Mouse (Mus musculus): ENCODE data around the gene 4833439L19Rik. TPM values are rescaled to one million over a fixed set of nuclear protein-coding genes. Genes with fewer than 3 reads are reported as not detected.
A peak's percentile ranks its signal among the peaks of the same experiment; 100 is the strongest.

The 4833439L19Rik gene
- polyA plus RNA-seq, 2 experiments = 22.2 to 36.1 TPM

DNA sequence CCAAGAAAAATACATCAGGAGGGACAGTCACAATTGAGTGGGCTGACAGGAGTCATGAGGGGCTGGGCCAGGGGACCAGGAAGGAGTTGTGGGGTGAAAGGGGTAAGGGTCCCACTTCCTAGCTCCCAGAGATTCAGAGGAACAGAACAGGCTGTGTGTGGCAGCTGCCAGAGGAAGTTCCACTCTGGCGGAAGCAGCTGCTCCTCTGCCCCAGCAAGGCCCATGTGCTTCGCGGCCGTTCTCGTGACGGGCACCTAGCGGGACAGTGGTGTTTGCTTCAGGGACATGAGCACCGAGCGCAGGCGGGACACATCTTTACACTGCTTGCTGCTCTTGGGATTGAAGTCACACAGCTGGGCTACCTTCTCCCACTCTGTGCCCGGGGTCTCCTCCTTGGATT lies 28.4 kb upstream of the 4833439L19Rik start:
- Histone ChIP-seq H3K27ac (no peak overlapping the region), H3K4me3 (ENCODE audit: insufficient read depth in 1 of 2, low read depth in 2 of 2, low read length in 2 of 2) (no peak overlapping the region), H3K9me3 (ENCODE audit: control insufficient read depth, low read length) (no peaks in the 10 kb centered on the region), H3K4me1 (replicated peaks; ENCODE audit: control insufficient read depth in 2 of 2, insufficient read depth in 2 of 2, low read length in 1 of 2) (peaks cover 5 to 9% of the 10 kb centered on the region in 2 experiments; a peak in 2 of 4 replicates), H3K9ac (replicated peaks) (no peak overlapping the region), H3K4me2 (ENCODE audit: low read depth) (no peak overlapping the region), H3K36me3 (replicated peaks; ENCODE audit: control insufficient read depth, insufficient read depth, low read depth) (peaks cover 6% of the 10 kb centered on the region), H3K27me3 (ENCODE audit: control insufficient read depth, insufficient read depth, low read length) (no peaks in the 10 kb centered on the region)
- ATAC-seq (ENCODE audit: insufficient read depth) = no peak
- TF ChIP-seq EP300 (IDR thresholded peaks at IDR 0.05; ENCODE audit: low read depth) (no peak), CTCF (IDR thresholded peaks at IDR 0.05; ENCODE audit: low read depth) (no peak)
- DNase-seq (ENCODE audit: low read depth in 3 of 3, low spot score in 3 of 3) = no peak
- WGBS (ENCODE audit: insufficient replicate concordance) = 69% methylated on average over 11 of the region's 11 CpGs

DNA sequence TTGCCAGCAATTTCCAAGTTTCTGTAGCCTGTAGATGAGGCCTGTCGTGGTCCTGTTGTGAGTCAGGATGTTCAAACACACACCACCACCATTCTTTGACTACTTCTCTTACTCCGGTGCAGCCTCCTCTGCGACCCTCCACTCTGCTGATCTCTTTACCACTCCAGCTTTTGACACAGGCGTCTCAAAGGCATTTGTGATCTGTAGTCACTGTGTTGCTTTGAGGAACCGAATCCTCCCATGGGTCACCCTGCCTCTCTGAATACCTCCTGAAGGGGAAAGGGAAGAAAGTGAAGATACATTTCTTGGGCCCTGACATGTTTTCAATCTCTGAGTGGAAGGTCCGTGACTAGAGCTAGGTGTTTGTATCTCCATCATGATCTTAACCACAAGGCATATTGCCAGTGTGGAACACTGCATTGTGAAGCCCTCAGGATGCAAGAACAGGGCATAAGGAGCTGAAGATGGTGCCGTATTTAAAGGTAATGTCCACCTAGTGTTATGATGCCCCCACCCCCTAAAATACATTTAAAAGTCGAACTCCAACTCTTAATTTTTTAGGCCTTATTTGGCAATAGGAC lies 26.6 kb upstream of the 4833439L19Rik start:
- Histone ChIP-seq H3K4me3 (ENCODE audit: insufficient read depth in 1 of 2, low read depth in 2 of 2, low read length in 2 of 2) (no peak overlapping the region), H3K4me2 (ENCODE audit: low read depth) (peak overlapping the region; percentile 74; the same call in 1 of the 2 replicates), H3K36me3 (replicated peaks; ENCODE audit: control insufficient read depth, insufficient read depth, low read depth) (peaks cover 9% of the 10 kb centered on the region), H3K9ac (replicated peaks) (peak overlapping the region; percentile 92; the same call in 1 of the 2 replicates), H3K9me3 (ENCODE audit: control insufficient read depth, low read length) (no peaks in the 10 kb centered on the region), H3K27ac (no peak overlapping the region), H3K27me3 (ENCODE audit: control insufficient read depth, insufficient read depth, low read length) (no peaks in the 10 kb centered on the region), H3K4me1 (replicated peaks; ENCODE audit: control insufficient read depth in 2 of 2, insufficient read depth in 2 of 2, low read length in 1 of 2) (peaks cover 6 to 12% of the 10 kb centered on the region in 2 experiments; a peak in 2 of 4 replicates)
- ATAC-seq (ENCODE audit: insufficient read depth) (no peak), DNase-seq (ENCODE audit: low read depth in 3 of 3, low spot score in 3 of 3) (no peak)
- TF ChIP-seq CTCF (IDR thresholded peaks at IDR 0.05; ENCODE audit: low read depth) = no peak
- TF ChIP-seq EP300 (IDR thresholded peaks at IDR 0.05; ENCODE audit: low read depth) = no peak
- 80% methylated on average over 8 of the region's 8 CpGs for WGBS (ENCODE audit: insufficient replicate concordance)

DNA sequence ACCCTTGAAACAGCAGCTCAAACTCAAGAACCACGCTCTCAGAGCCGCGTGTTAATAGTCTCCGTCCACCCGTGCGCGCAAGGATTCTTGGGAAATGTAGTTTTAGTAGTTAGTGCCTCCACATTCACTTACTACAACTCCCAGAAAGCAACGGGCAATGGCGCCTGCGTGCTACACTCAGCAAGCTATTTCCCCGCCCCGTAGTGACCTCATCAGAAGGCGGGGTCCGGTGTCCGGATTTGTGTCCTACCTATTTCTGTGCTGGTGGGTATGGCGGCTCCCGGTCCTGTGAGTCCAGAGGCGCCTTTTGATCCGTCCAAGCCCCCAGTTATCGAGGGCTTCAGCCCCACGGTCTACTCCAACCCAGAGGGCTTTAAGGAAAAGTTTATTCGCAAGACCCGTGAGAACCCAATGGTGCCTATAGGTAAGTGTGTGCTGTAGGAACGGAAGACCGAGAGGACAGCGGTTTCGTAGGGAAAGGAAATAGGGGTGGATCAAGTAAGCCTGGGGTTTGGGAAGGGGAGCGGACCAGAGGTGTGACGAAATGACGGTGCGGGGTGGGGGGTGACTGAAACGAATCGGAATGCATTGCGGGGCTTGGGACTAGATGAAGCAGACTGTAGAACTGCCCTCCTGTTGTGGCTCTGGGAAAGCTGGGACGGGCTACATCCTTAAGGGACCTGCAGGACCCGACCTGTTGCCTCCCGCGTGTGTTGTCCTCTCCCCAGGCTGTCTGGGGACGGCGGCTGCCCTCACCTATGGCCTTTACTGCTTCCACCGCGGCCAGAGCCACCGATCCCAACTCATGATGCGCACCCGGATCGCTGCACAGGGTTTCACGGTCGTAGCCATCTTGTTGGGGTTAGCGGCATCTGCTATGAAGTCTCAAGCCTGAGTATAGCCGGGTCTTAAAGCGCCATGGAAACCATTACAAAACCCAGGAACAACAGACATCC lies 25.0 kb upstream of the 4833439L19Rik start, which contains the start of the genes Nop16 and Higd2a:
TSS of gene Nop16 (minus strand) at position 95 of the 956 bp plus-strand sequence.
TSS of gene Higd2a (plus strand) at position 212 of the 956 bp plus-strand sequence.
- under 1% methylated on average over 51 of the region's 51 CpGs for WGBS (ENCODE audit: insufficient replicate concordance)
- ATAC-seq (ENCODE audit: insufficient read depth) = peak; percentile 95
- Histone ChIP-seq H3K4me1 (replicated peaks; ENCODE audit: control insufficient read depth in 2 of 2, insufficient read depth in 2 of 2, low read length in 1 of 2) (peaks cover 6 to 12% of the 10 kb centered on the region in 2 experiments; a peak in 2 of 4 replicates), H3K36me3 (replicated peaks; ENCODE audit: control insufficient read depth, insufficient read depth, low read depth) (peaks cover 6% of the 10 kb centered on the region), H3K9me3 (ENCODE audit: control insufficient read depth, low read length) (no peaks in the 10 kb centered on the region), H3K27me3 (ENCODE audit: control insufficient read depth, insufficient read depth, low read length) (no peaks in the 10 kb centered on the region), H3K4me2 (ENCODE audit: low read depth) (peak within 1 kb of the TSS; percentile 74), H3K9ac (replicated peaks) (peak within 1 kb of the TSS; percentile 92), H3K27ac (peak within 1 kb of the TSS; percentile 65), H3K4me3 (ENCODE audit: insufficient read depth in 1 of 2, low read depth in 2 of 2, low read length in 2 of 2) (peak within 1 kb of the TSS; percentile 90 to 99)
- DNase-seq (ENCODE audit: low read depth in 3 of 3, low spot score in 3 of 3) = peak; percentile 98 to 99 (median 98)
- TF ChIP-seq EP300 (IDR thresholded peaks at IDR 0.05; ENCODE audit: low read depth) = no peak
- TF ChIP-seq CTCF (IDR thresholded peaks at IDR 0.05; ENCODE audit: low read depth) = no peak; the same call in 1 of the 2 replicates

DNA sequence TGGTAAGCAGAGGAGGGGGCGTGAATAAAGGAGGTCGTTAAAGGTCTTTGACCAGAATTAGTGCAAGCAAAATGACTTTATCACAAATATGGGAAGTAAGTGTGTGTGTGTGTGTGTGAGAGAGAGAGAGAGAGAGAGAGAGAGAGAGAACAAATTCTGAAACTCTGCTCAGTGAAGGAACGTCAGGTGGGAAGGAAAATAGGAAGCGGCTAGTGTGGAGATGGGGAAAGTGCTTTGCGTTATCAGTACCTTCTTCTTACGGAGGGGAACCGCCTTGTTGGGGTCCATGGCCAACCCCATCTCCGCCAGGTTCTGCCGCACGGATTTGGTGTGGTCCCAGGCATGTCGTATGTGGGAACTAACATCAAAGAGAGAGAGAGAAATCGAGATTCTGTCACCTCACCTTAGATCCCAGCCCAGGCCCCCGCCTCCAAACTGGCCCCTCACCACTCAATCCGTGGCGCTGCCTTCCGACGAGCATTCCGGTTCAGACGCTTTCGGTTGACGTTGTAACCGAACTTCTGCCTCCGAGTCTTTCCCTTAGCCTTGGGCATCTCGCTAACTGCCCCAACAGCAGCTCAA lies 24.3 kb upstream of the 4833439L19Rik start:
- H3K9ac ChIP-seq (replicated peaks) = peak overlapping the region; percentile 56
- TF ChIP-seq CTCF (IDR thresholded peaks at IDR 0.05; ENCODE audit: low read depth) (no peak; the same call in 1 of the 2 replicates), EP300 (IDR thresholded peaks at IDR 0.05; ENCODE audit: low read depth) (no peak)
- no peaks in the 10 kb centered on the region for H3K9me3 ChIP-seq (ENCODE audit: control insufficient read depth, low read length)
- H3K27ac ChIP-seq = no peak overlapping the region; the same call in 1 of the 2 replicates
- no peaks in the 10 kb centered on the region for H3K27me3 ChIP-seq (ENCODE audit: control insufficient read depth, insufficient read depth, low read length)
- no peak for DNase-seq (ENCODE audit: low read depth in 3 of 3, low spot score in 3 of 3)
- peaks cover 13% of the 10 kb centered on the region for H3K36me3 ChIP-seq (replicated peaks; ENCODE audit: control insufficient read depth, insufficient read depth, low read depth)
- peak; percentile 42 for ATAC-seq (ENCODE audit: insufficient read depth)
- peak overlapping the region; percentile 90 to 99 for H3K4me3 ChIP-seq (ENCODE audit: insufficient read depth in 1 of 2, low read depth in 2 of 2, low read length in 2 of 2)
- peaks cover 6 to 12% of the 10 kb centered on the region in 2 experiments; a peak in 2 of 4 replicates for H3K4me1 ChIP-seq (replicated peaks; ENCODE audit: control insufficient read depth in 2 of 2, insufficient read depth in 2 of 2, low read length in 1 of 2)
- under 1% methylated on average over 24 of the region's 24 CpGs for WGBS (ENCODE audit: insufficient replicate concordance)
- H3K4me2 ChIP-seq (ENCODE audit: low read depth) = peak overlapping the region; percentile 74
